Mouse (Mus musculus) brain, embryonic 14.5 days (tissue): Measurements from ENCODE around the gene Srgap3. TPM values are rescaled to one million over a fixed set of nuclear protein-coding genes. Genes with fewer than 3 reads are reported as not detected.

Source experiments
- DNase-seq: peaks from one replicate; pipeline ENCODE4 v3.0.0-alpha.2; 2011; ENCODE audit warnings: low read depth
- CTCF ChIP-seq: fragments of 200-500 bp; IDR thresholded peaks from 2 replicates; pipeline ENCODE4 v1.5.1; 2012; ENCODE audit warnings: inconsistent platforms, mild to moderate bottlenecking, moderate library complexity, borderline replicate concordance; ENCODE audit not compliant: insufficient read depth, insufficient read length; ENCODE audit errors: extremely low read depth
- POLR2A ChIP-seq: fragments of 200-500 bp; IDR thresholded peaks from 2 replicates; pipeline ENCODE4 v1.6.1; 2012; ENCODE audit warnings: mild to moderate bottlenecking, inconsistent platforms, borderline replicate concordance; ENCODE audit not compliant: poor library complexity, insufficient read depth, insufficient read length, severe bottlenecking; ENCODE audit errors: extremely low read depth
- polyA plus RNA-seq: library from polyadenylated mRNA; depleted of rRNA; stranded (reverse); fragments of >200 nt; gene quantifications from 2 replicates; pipeline ENCODE4 v1.2.3, GENCODE M21; 2012; rRNA removed

Gene Srgap3
- 61.0 and 112 TPM in 2 replicates for polyA plus RNA-seq

DNA sequence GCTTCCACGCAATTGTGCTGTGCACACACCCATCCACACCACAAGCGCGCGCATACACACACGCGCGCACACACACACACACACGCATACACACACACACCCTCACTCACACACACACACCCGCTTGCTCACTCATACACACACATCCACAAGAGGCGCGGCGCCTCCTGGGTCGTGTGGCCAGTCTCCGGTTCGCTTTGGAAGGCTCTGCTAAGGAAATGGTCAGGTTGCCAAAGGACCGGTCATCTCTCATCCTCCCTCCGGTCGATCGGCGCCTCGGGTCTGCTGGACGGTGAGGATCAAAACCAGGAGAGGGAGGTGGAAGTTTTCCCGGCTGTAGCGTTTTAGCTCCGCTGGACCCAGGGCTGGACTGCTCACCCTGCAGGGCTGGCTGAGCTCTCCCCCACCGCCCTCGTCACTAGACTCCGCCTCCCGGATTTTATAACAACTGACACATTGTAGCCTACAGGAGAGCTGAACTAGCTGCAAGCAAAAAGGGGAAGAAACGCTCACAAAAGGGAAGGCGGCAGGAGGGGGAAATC is at the start of gene Srgap3:
Gene Srgap3, minus strand, starts transcription at position 372 of the 542 bp plus-strand sequence.
- peak; percentile 96 for DNase-seq
- peak; percentile 46; the same call in 1 of the 2 replicates for TF ChIP-seq POLR2A
- TF ChIP-seq CTCF, result 0 out of 2 replicates have a peak, but pooled peaks have one; percentile 10

DNA sequence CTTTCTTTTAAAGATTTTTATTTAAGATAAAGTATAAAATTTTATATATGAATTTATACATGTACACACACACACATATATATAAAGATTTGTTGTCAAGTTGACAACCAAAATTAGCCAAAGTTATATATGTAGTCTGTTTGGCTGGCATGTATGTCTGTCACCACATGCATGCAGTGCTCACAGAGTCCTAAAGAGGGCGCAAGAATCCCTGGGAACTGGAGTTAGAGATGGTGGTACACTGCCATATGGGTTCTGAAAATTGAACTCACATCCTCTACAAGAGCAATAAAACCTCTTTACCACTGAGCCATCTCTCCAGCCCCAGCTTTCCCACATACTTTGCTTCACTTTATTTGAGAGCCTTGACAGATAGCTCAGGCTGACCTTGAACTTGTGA is 48.6 kb upstream of the Srgap3 start:
- DNase-seq, result no peak
- no peak for TF ChIP-seq CTCF
- TF ChIP-seq POLR2A, result no peak

DNA sequence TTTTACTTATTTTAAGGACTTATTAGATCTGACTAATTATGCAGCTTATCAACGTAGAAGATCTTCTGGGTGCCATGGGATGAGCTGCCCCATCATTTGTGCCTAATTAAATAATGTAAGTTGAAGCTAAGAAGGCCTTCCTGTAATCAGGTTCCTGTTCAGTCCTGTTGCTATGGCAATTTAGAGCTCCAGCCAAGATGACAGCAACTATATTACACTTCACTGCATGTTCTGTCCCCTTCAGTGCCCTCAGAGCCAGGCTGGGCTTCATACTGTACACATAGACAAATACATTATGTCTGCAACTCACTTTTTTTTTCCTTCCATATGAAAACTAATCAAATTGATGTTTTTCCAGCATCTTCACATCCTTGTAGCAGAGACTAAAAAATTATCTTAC is 43.1 kb upstream of the Srgap3 start:
- TF ChIP-seq POLR2A (no peak), CTCF (no peak)
- DNase-seq, result peak; percentile 74

DNA sequence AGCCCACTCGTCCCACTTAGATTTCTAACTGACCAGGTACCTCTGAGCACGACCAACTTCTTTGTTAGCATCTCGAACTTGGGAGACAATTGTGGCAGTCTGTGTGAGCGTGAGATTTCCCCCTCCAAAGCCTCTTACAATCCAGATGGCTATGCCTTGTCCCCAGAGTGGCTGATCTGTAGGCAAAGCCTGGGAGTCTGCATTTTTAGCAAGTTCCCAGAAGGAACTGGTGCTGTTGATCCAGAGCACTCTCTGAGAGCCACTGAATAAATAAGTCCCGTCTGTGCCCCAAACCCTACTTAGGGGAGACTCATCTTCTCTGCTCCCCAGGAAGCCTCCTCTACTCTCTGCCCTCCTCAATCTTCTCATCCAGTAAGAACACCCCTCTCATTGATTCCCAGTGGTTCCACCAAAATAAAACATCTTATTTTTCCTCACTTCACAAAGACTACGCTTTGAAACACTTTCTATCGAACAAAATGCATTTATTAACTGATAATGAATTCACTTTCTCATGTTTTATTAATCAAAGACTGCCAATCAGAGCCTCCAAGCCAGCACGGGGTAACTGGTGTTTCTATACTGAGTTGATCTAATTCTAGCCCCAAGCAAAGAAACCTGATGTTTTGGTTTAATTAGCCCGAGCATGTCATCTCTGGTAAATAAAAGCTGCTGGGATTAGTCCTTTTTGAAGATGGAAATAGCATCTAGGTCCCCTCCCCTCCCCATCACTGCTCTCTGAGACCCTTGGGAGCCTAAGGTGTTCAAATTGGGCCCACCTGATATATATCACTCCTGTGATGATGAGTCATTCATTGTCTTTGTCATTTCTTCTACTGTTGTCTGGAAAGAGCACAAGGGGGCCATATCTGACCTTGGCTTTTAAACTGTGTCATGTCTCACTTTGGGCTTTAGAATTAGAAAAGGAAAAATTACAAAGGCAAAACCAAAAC is 38.6 kb upstream of the Srgap3 start:
- DNase-seq, result peak; percentile 79

DNA sequence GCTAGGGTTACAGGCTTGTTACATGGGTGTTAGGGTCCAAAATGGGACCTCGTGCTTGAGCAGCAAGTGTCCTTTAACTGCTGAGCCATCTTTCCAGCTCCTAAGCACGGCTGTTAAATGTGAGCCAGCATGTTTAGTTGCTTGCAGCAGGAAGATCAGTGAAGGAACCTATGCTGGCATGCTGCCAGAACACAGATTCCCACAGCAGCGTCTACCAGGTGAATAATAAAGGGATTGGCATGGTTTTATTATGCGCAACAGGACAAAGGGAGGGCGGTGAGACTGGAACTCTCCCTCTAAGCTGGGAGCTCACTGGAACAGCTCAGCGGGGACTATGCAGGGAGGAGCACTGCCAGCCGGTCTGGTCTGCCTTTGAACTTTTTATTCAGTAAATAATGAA is 35.2 kb upstream of the Srgap3 start:
- peak; percentile 85 for DNase-seq
- TF ChIP-seq POLR2A (no peak), CTCF (no peak)

More for the DNA sequence above, 38.6 kb upstream of the Srgap3 start:
- TF ChIP-seq CTCF (no peak), POLR2A (no peak)

DNA sequence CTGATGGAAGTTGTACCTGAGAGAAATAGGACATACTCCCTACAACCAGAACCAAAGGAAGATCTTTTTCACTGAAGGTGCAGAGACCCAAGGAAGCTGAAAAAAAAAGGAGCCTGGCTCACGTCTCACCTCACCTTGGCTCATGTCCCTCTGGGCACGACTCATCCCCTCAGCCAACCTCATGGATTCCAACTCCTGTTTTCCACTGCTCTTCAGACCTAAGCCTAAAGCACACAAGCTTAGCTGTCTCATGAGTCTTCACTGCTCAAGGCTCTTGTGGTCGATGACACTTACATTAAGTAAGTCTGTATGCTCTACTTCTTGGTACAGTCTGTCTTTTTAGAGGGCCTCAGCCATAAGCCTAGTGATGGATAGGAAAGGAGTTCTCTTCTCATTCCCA is 31.9 kb upstream of the Srgap3 start:
- TF ChIP-seq CTCF (no peak), POLR2A (no peak)
- no peak for DNase-seq

DNA sequence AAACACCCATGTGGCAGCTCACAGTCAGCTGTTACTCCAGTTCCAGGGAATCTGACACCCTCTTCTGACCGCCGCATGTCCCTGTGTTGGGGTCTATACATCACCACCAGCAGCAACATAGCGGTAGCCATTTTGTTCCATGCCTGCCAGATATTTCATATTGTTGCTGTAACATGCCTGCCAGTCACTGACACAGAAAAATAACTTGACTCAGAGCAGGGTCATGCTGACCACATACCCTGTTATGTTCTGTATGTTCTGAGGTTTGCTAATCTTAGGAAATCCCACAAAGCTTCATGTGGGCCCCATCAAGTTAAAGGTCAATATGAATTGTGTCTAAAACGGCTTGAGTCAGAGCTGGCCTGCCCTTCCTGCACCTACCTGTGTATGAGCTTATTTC is 30.2 kb upstream of the Srgap3 start:
- DNase-seq, result no peak
- no peak for TF ChIP-seq POLR2A
- no peak for TF ChIP-seq CTCF

DNA sequence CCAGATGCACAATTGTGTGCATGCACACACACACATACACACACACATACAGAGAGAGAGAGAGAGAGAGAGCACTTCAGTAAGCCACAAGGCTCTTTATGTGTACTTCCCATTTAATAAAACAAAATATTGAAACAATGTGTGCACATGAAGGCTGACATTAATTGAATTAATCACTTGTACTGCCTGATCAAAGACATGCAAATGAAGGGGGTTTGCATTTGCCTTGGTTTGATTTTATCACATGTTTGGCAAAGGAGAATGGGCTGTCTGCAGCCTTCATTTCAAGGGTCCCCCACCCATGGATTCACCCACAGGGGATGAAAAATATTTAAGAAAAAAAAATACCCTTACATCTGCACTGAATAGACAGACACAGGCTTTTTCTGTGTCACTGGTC is 29.5 kb upstream of the Srgap3 start:
- TF ChIP-seq CTCF (no peak), POLR2A (no peak)
- peak; percentile 65 for DNase-seq

DNA sequence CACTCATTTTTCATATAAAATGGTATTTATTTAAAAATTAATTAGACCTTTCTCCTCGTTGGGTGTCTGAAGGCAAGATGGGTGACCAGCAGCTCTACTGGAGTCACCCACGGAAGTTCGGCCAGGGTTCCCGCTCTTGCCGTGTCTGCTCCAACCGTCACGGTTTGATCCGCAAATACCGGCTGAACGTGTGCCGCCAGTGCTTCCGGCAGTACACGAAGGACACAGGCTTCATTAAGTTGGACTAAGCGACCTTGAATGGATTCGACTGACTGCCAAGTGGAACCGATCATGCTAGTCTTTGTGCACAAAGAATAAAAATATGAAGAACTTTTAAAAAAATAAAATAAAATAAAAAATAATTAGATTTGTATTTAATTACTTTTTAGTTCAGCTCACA is 29.1 kb upstream of the Srgap3 start:
- peak; percentile 67 for DNase-seq
- TF ChIP-seq POLR2A (no peak), CTCF (no peak)

DNA sequence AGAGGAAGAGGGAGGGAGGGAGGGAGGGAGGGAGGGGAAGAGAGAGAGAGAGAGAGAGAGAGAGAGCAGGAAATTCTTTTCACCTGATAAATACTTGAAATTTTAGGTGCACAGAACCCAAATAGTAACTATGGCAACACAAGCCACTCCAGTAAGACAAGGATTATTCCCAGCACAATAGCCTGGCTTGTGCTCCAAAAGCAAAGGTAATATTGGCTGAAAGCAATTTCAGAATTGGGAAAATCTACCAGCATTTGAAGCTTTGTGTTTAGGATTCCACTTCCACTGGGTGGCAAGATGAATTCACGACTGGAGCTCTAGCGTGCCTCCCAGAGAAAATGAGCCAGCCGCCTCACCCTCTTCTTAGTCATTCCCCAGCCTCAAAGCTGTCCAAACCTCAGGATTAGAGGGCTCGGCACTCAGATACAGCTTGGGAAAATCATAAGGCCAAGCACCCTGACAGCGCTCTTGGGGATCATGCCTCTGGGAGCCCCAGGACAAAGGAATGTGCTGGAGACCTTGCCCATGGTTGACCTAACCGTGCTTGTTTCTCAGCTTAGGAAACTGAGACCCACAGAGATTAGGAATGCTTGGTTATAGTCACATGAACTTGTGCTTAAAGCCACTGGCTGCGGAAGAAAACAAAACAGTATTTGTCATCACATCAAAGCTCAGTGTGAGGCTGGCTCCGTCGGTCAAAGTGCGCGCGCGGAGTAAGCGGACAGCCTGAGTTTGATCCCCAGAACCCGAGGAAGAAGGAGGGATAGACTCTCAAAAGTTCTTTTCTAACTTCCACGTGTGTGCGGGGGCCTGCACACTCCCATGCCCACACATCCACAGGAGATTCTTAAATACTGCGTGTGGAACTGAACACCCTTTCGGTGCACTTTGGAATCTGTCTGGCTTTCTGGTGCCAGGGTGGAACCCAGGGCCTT is 27.0 kb upstream of the Srgap3 start:
- TF ChIP-seq CTCF, result no peak
- no peak for TF ChIP-seq POLR2A
- peak; percentile 72 for DNase-seq
